Mouse (Mus musculus) embryo, embryonic 11 days (tissue): ENCODE results near the gene Zbtb34.

Source experiments
- DNase-seq: peaks from one replicate; pipeline ENCODE4 v3.0.0-alpha.2; 2015

Zbtb34 gene

GRCm38 (mm10) chr2:33399091-33399490 lies 32.0 kb downstream of the Zbtb34 start:
- no peak for DNase-seq

GRCm38 (mm10) chr2:33397036-33397435 lies 34.1 kb downstream of the Zbtb34 start:
- no peak for DNase-seq

GRCm38 (mm10) chr2:33395053-33395452 lies 36.1 kb downstream of the Zbtb34 start:
- DNase-seq, result no peak

GRCm38 (mm10) chr2:33393951-33394635 lies 37.0 kb downstream of the Zbtb34 start:
- no peak for DNase-seq

- DNase-seq, result no peak
Measured at GRCm38 (mm10) chr2:33393021-33393420, 38.1 kb downstream of the Zbtb34 start.

GRCm38 (mm10) chr2:33371648-33372408 lies 59.3 kb downstream of the Zbtb34 start:
- DNase-seq, result no peak

GRCm38 (mm10) chr2:33370777-33371647 lies 60.1 kb downstream of the Zbtb34 start, which contains the start of gene Ralgps1:
TSS of gene Ralgps1 (minus strand) at chr2:33371486.
- peak; percentile 97 for DNase-seq

- DNase-seq, result no peak
Measured at GRCm38 (mm10) chr2:33370276-33370776, 60.8 kb downstream of the Zbtb34 start.

GRCm38 (mm10) chr2:33369453-33369852 lies 61.7 kb downstream of the Zbtb34 start:
- DNase-seq, result no peak

- DNase-seq, result no peak
Measured at GRCm38 (mm10) chr2:33368486-33368885, 62.6 kb downstream of the Zbtb34 start.

GRCm38 (mm10) chr2:33365703-33366471 lies 65.2 kb downstream of the Zbtb34 start:
- DNase-seq, result no peak

GRCm38 (mm10) chr2:33364656-33365055 lies 66.5 kb downstream of the Zbtb34 start:
- no peak for DNase-seq

- no peak for DNase-seq
Measured at GRCm38 (mm10) chr2:33363890-33364289, 67.2 kb downstream of the Zbtb34 start.

GRCm38 (mm10) chr2:33361139-33361716 lies 69.9 kb downstream of the Zbtb34 start:
- DNase-seq, result no peak

GRCm38 (mm10) chr2:33360564-33360963 lies 70.6 kb downstream of the Zbtb34 start:
- no peak for DNase-seq

- DNase-seq, result no peak
Measured at GRCm38 (mm10) chr2:33359184-33359583, 71.9 kb downstream of the Zbtb34 start.

- no peak for DNase-seq
Measured at GRCm38 (mm10) chr2:33357250-33357838, 73.8 kb downstream of the Zbtb34 start.
